Mouse (Mus musculus): ENCODE data around the gene Stxbp4. TPM values are rescaled to one million over a fixed set of nuclear protein-coding genes. Genes with fewer than 3 reads are reported as not detected.

Stxbp4 gene
- polyA plus RNA-seq, 1 experiment from 2014 or later: 44.1 TPM

DNA sequence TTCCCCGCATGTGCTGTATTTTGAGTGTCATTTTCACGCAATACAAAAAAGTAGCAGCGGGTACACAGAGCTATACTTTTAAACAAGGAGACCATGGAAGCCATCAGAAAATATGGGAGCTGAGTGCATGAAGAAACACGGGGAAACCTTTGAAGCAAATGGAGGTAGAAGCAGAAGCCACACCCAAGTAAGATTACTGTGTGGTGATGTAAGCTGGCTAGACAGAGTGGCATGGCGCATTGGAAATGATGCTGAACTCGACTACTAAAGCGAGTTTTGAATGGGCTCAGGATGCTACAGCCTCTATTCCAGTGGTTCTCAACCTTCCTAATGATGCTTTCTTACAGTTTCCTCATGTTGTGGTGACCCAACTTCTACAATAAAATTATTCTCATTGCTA lies 39.1 kb upstream of the Stxbp4 start:
- Histone ChIP-seq H3K9ac (ENCODE audit: low read length) (no peak overlapping the region), H3K27ac (replicated peaks; ENCODE audit: low read depth, low read length) (no peak overlapping the region), H3K36me3 (ENCODE audit: control insufficient read depth, insufficient read depth, low read length) (no peaks in the 10 kb centered on the region), H3K4me2 (ENCODE audit: low read depth, severe bottlenecking) (no peak overlapping the region), H3K9me3 (ENCODE audit: control insufficient read depth, low read length) (no peaks in the 10 kb centered on the region), H3K4me3 (ENCODE audit: low read depth, low read length) (no peak overlapping the region), H3K27me3 (ENCODE audit: control insufficient read depth, insufficient read depth, low read length) (no peaks in the 10 kb centered on the region), H3K4me1 (ENCODE audit: control insufficient read depth, insufficient read depth, low read length) (no peaks in the 10 kb centered on the region)
- 92% methylated on average over 7 of the region's 7 CpGs for WGBS
- ATAC-seq (ENCODE audit: insufficient number of reproducible peaks, low FRiP score, low TSS enrichment, low read depth) (no peak), DNase-seq (ENCODE audit: low spot score) (no peak)

DNA sequence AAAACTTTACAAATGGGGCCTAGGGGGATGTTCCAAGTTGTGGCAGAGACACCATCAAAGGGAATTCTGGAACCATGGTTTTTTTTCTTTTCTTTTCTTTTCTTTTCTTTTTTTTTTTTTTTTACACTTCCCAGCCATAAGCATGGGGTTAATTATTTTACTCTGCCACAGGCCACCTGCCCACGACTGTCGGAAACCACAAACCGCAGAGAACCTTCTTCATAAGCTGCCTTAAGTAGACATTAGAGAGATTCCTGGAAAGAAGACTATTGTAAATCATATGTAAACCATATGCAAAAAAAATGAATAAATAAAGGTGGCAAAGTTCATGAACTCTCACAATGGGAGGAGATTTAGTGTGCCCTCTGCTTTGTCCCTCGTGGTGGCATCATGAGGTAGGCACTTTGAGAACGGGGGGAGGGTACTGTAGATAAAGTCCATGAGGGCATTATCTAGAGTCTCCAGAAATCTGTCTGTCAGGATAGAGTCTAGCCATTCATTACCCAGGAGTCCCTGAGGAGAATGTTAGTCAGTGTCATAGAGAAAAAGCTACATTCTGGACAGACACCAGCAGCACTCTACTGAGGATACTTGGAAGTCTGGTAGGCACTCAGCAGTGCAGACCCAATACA lies 37.7 kb upstream of the Stxbp4 start:
- no peak for DNase-seq (ENCODE audit: low spot score)
- Histone ChIP-seq H3K36me3 (ENCODE audit: control insufficient read depth, insufficient read depth, low read length) (no peaks in the 10 kb centered on the region), H3K27ac (replicated peaks; ENCODE audit: low read depth, low read length) (no peak overlapping the region), H3K4me2 (ENCODE audit: low read depth, severe bottlenecking) (no peak overlapping the region), H3K9me3 (ENCODE audit: control insufficient read depth, low read length) (no peaks in the 10 kb centered on the region), H3K9ac (ENCODE audit: low read length) (no peak overlapping the region), H3K4me1 (ENCODE audit: control insufficient read depth, insufficient read depth, low read length) (no peaks in the 10 kb centered on the region), H3K4me3 (ENCODE audit: low read depth, low read length) (no peak overlapping the region), H3K27me3 (ENCODE audit: control insufficient read depth, insufficient read depth, low read length) (no peaks in the 10 kb centered on the region)
- ATAC-seq (ENCODE audit: insufficient number of reproducible peaks, low FRiP score, low TSS enrichment, low read depth): no peak
- WGBS: 88% methylated on average over 5 of the region's 5 CpGs

DNA sequence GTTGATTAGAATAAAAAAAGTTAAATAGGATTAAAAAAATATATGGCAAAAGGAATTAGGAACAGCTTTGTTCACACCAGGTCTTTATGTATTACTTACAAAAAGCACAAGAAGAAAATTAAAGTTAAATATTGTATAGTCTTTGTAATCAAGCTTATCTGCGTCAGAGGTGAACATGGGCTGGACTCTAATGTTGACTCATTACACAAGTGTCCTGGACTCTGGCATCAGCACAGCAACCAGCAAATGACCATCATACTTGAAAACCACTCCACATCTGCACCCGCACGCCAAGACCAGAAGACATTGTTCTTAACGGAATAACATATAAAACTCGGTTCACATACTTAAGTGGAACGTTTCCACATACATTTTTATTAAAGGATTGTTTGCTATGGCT lies 29.4 kb upstream of the Stxbp4 start:
- Histone ChIP-seq H3K27me3 (ENCODE audit: control insufficient read depth, insufficient read depth, low read length) (no peaks in the 10 kb centered on the region), H3K27ac (replicated peaks; ENCODE audit: low read depth, low read length) (no peak overlapping the region), H3K4me3 (ENCODE audit: low read depth, low read length) (no peak overlapping the region), H3K4me1 (ENCODE audit: control insufficient read depth, insufficient read depth, low read length) (peaks cover 13% of the 10 kb centered on the region), H3K9ac (ENCODE audit: low read length) (no peak overlapping the region), H3K4me2 (ENCODE audit: low read depth, severe bottlenecking) (no peak overlapping the region), H3K36me3 (ENCODE audit: control insufficient read depth, insufficient read depth, low read length) (no peaks in the 10 kb centered on the region), H3K9me3 (ENCODE audit: control insufficient read depth, low read length) (no peaks in the 10 kb centered on the region)
- DNase-seq (ENCODE audit: low spot score) (no peak), ATAC-seq (ENCODE audit: insufficient number of reproducible peaks, low FRiP score, low TSS enrichment, low read depth) (no peak)
- 94% methylated on average over 6 of the region's 6 CpGs for WGBS

DNA sequence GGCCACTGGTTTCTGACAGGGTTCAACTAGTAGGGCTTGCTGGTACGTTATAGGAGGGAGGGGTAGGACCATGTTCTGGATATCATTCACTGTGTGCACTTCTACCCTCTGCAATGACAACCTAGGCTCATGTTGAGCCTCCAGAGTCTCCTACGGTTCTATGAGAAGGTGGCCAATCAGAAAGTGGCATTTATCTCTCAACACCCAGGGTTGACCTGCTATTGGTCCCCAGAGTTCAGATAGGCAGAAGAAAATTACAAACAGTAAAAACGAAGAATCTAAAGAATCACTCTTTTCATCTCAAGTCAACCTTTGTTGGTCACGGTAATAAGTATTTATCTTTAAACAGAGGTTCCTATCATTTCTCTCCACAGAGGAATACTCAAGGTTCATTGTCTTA lies 29.0 kb upstream of the Stxbp4 start:
- H3K27me3 ChIP-seq (ENCODE audit: control insufficient read depth, insufficient read depth, low read length): no peaks in the 10 kb centered on the region
- H3K36me3 ChIP-seq (ENCODE audit: control insufficient read depth, insufficient read depth, low read length): no peaks in the 10 kb centered on the region
- DNase-seq (ENCODE audit: low spot score): no peak
- no peak overlapping the region for H3K27ac ChIP-seq (replicated peaks; ENCODE audit: low read depth, low read length)
- H3K4me2 ChIP-seq (ENCODE audit: low read depth, severe bottlenecking): no peak overlapping the region
- H3K9me3 ChIP-seq (ENCODE audit: control insufficient read depth, low read length): no peaks in the 10 kb centered on the region
- no peak overlapping the region for H3K4me3 ChIP-seq (ENCODE audit: low read depth, low read length)
- ATAC-seq (ENCODE audit: insufficient number of reproducible peaks, low FRiP score, low TSS enrichment, low read depth): no peak
- H3K4me1 ChIP-seq (ENCODE audit: control insufficient read depth, insufficient read depth, low read length): peaks cover 13% of the 10 kb centered on the region
- WGBS: 90% methylated on average over 4 of the region's 4 CpGs
- no peak overlapping the region for H3K9ac ChIP-seq (ENCODE audit: low read length)

DNA sequence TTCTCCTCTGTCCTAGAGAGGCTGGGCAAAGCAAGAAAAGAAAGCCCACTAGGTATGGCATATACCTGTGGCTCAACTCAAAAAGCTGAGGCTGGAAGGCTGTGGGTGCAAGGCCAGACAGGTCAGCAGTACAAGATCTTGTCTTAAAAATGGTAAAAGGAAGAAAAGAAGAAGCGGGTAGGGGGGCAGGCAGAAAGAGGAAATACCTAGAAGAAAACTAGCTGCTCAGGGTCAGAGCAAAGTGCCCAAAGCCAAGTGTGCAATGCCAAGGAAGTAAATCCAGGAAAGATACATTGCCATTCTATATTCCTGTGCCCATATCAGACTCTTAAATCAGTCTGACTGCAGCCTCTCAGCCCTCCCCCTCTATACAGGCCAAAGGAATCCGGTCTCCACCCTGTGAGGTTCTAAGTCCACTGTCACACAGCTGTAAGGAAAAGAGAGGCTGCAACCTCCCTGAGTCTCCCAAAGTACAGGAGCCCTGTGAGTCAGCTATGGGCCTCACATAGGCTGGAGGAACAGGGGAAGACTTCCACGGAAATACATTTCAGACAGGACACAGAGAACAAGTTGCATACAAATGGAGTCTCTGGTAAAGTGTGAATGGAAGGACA lies 28.4 kb upstream of the Stxbp4 start:
- H3K4me3 ChIP-seq (ENCODE audit: low read depth, low read length): no peak overlapping the region
- no peak for DNase-seq (ENCODE audit: low spot score)
- H3K4me2 ChIP-seq (ENCODE audit: low read depth, severe bottlenecking): no peak overlapping the region
- no peaks in the 10 kb centered on the region for H3K27me3 ChIP-seq (ENCODE audit: control insufficient read depth, insufficient read depth, low read length)
- H3K9me3 ChIP-seq (ENCODE audit: control insufficient read depth, low read length): no peaks in the 10 kb centered on the region
- no peak overlapping the region for H3K9ac ChIP-seq (ENCODE audit: low read length)
- no peaks in the 10 kb centered on the region for H3K36me3 ChIP-seq (ENCODE audit: control insufficient read depth, insufficient read depth, low read length)
- H3K4me1 ChIP-seq (ENCODE audit: control insufficient read depth, insufficient read depth, low read length): peaks cover 13% of the 10 kb centered on the region
- WGBS: 69% methylated on average over 3 of the region's 3 CpGs
- H3K27ac ChIP-seq (replicated peaks; ENCODE audit: low read depth, low read length): 0 out of 2 replicates have a peak overlapping the region, but pooled peaks have one; percentile 14
- ATAC-seq (ENCODE audit: insufficient number of reproducible peaks, low FRiP score, low TSS enrichment, low read depth): no peak

DNA sequence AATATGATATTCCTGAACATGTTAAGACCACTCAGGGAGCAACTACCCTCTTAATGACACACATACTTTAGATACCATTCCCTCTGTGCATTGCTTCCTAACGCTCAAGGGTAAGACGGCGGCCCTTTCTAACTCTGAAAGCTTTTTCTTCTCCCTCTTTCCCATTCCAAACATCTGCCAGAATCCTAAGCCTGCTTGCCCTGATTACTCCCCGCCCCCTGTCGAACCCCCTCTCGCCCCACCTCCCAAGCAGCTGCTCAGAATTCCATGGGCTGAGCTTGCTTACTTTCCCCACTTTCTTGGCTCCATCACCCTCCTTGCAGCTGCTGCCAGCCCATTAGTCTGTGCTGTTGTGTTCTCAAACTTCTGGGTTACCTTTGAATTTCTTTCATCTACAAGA lies 27.3 kb upstream of the Stxbp4 start:
- Histone ChIP-seq H3K9ac (ENCODE audit: low read length) (no peak overlapping the region), H3K4me1 (ENCODE audit: control insufficient read depth, insufficient read depth, low read length) (peaks cover 13% of the 10 kb centered on the region), H3K9me3 (ENCODE audit: control insufficient read depth, low read length) (no peaks in the 10 kb centered on the region), H3K27ac (replicated peaks; ENCODE audit: low read depth, low read length) (no peak overlapping the region), H3K4me2 (ENCODE audit: low read depth, severe bottlenecking) (no peak overlapping the region), H3K36me3 (ENCODE audit: control insufficient read depth, insufficient read depth, low read length) (no peaks in the 10 kb centered on the region), H3K27me3 (ENCODE audit: control insufficient read depth, insufficient read depth, low read length) (no peaks in the 10 kb centered on the region), H3K4me3 (ENCODE audit: low read depth, low read length) (no peak overlapping the region)
- DNase-seq (ENCODE audit: low spot score): peak; percentile 49
- peak; percentile 77 for ATAC-seq (ENCODE audit: insufficient number of reproducible peaks, low FRiP score, low TSS enrichment, low read depth)
- WGBS: 5% methylated on average over 6 of the region's 6 CpGs

DNA sequence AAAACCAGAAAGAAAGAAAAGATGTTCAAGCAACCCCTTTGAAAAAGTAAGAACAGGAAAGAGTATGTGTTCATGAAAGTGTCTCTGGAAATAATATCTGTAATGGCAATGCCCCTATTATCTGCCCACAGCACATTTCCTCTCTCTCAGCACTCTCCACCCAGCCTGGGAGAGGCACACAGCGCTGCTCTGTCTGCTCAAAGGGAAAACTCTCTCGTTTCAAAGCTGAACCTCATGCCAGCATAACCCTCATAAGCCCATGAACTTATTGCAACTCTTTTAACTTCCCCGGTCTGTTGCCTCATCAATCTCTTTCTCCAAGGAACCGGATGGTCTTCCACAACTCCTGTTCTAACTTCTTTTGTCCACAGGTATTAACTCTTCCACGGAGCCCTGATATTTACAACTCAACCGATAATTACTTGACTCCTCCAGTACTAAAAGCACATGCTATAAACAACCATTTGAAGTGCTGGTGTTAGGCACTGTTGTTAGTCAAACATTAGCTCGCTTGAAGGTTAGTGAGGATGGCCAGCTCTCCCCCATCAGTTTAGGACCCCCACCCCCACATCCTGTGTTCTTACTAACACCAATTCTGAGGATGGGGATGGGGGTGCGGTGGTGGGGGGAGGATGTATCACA lies 26.6 kb upstream of the Stxbp4 start:
- ATAC-seq (ENCODE audit: insufficient number of reproducible peaks, low FRiP score, low TSS enrichment, low read depth) (no peak), DNase-seq (ENCODE audit: low spot score) (peak; percentile 41)
- H3K36me3 ChIP-seq (ENCODE audit: control insufficient read depth, insufficient read depth, low read length): no peaks in the 10 kb centered on the region
- no peaks in the 10 kb centered on the region for H3K9me3 ChIP-seq (ENCODE audit: control insufficient read depth, low read length)
- H3K4me3 ChIP-seq (ENCODE audit: low read depth, low read length): no peak overlapping the region
- H3K27ac ChIP-seq (replicated peaks; ENCODE audit: low read depth, low read length): peak overlapping the region; percentile 57; the same call in 1 of the 2 replicates
- no peak overlapping the region for H3K4me2 ChIP-seq (ENCODE audit: low read depth, severe bottlenecking)
- H3K4me1 ChIP-seq (ENCODE audit: control insufficient read depth, insufficient read depth, low read length): peaks cover 13% of the 10 kb centered on the region
- H3K27me3 ChIP-seq (ENCODE audit: control insufficient read depth, insufficient read depth, low read length): no peaks in the 10 kb centered on the region
- no peak overlapping the region for H3K9ac ChIP-seq (ENCODE audit: low read length)
- 4% methylated on average over 8 of the region's 8 CpGs for WGBS

DNA sequence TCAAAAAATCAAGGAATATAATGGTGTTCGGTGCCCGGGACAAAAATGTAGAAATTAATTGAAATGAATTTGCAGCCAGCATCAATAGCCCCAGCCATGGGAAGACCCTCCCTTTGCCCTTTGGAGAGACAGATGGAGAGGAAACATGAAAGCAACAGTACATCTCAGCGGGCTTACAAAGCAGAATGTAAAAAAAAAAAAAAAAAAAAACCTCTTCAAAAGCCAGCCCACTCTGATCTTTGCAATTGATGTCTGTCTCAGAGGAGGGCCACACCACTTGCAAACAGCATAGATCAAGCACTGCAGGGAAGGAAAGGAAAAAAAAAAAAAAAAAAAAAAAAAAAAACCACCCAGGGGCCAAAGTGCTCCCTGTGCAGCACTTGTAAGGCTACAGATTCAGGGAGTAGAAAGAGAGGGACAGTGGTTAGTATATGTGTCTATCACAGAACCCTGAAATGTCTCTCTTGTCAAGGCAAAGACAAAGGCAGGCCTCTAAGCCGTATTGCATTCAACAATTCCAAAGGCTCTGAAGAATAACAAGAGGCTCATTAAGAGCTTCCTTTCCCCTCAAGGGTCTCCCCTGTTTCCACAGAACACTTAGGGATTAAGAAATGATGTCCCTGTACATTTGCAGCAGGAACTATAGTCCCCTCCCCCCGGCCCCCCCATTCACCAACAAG lies 25.9 kb upstream of the Stxbp4 start:
- Histone ChIP-seq H3K4me1 (ENCODE audit: control insufficient read depth, insufficient read depth, low read length) (peaks cover 13% of the 10 kb centered on the region), H3K27me3 (ENCODE audit: control insufficient read depth, insufficient read depth, low read length) (no peaks in the 10 kb centered on the region), H3K9ac (ENCODE audit: low read length) (no peak overlapping the region), H3K4me2 (ENCODE audit: low read depth, severe bottlenecking) (no peak overlapping the region), H3K4me3 (ENCODE audit: low read depth, low read length) (no peak overlapping the region), H3K27ac (replicated peaks; ENCODE audit: low read depth, low read length) (no peak overlapping the region; the same call in 1 of the 2 replicates), H3K36me3 (ENCODE audit: control insufficient read depth, insufficient read depth, low read length) (no peaks in the 10 kb centered on the region), H3K9me3 (ENCODE audit: control insufficient read depth, low read length) (no peaks in the 10 kb centered on the region)
- DNase-seq (ENCODE audit: low spot score) (no peak), ATAC-seq (ENCODE audit: insufficient number of reproducible peaks, low FRiP score, low TSS enrichment, low read depth) (no peak)
- WGBS: 38% methylated on average over 5 of the region's 5 CpGs

Data from limb, embryonic 11.5 days (tissue).